Mouse (Mus musculus): ENCODE results near the gene Thap7. TPM values are rescaled to one million over a fixed set of nuclear protein-coding genes. Genes with fewer than 3 reads are reported as not detected.
A peak's percentile ranks its signal among the peaks of the same experiment; 100 is the strongest.
"Not testable (repeated sequence)": the region's sequence is repeated elsewhere in the genome, so short reads cannot be mapped to it uniquely, and the experiment has no call there.

Thap7 gene
- 40.7 and 44.1 TPM in 2 replicates for total RNA-seq (2021)
- long read RNA-seq, transcript Thap7-201 (5 exons, 1,248 nt): major isoform, 11 of 35 reads
- long read RNA-seq, partial matches to known transcripts: 5 of 35 reads
- long read RNA-seq, other reads (novel, unspliced or antisense): 6 of 35 reads

- DNase-seq: peak; percentile 98
Observed at GRCm38 (mm10) chr16:17530640-17531288, at the start of gene Thap7. Gene Thap7 (minus strand): TSS chr16:17531136.

- no peak for DNase-seq
Observed at GRCm38 (mm10) chr16:17576825-17577215, 45.9 kb upstream of the Thap7 start.

- peak; percentile 69 for DNase-seq
Observed at GRCm38 (mm10) chr16:17575870-17576824, 45.2 kb upstream of the Thap7 start.

GRCm38 (mm10) chr16:17566186-17566585 lies 35.2 kb upstream of the Thap7 start:
- DNase-seq: no peak

GRCm38 (mm10) chr16:17564771-17565170 lies 33.8 kb upstream of the Thap7 start:
- DNase-seq: no peak

GRCm38 (mm10) chr16:17564221-17564620 lies 33.3 kb upstream of the Thap7 start:
- no peak for DNase-seq

GRCm38 (mm10) chr16:17563580-17563979 lies 32.6 kb upstream of the Thap7 start:
- DNase-seq: no peak

- peak; percentile 31 for DNase-seq
Observed at GRCm38 (mm10) chr16:17561751-17562208, 30.8 kb upstream of the Thap7 start, which contains the start of gene P2rx6. Gene P2rx6 (plus strand): TSS chr16:17561885.

GRCm38 (mm10) chr16:17561128-17561750 lies 30.3 kb upstream of the Thap7 start, which contains the start of gene Lrrc74b:
Gene Lrrc74b (minus strand): TSS chr16:17561247.
- peak; percentile 60 for DNase-seq

GRCm38 (mm10) chr16:17559396-17560027 lies 28.6 kb upstream of the Thap7 start:
- DNase-seq: no peak

GRCm38 (mm10) chr16:17558811-17559210 lies 27.9 kb upstream of the Thap7 start:
- DNase-seq: no peak

GRCm38 (mm10) chr16:17557947-17558480 lies 27.1 kb upstream of the Thap7 start:
- peak; percentile 72 for DNase-seq

- DNase-seq: no peak
Observed at GRCm38 (mm10) chr16:17556907-17557306, 26.0 kb upstream of the Thap7 start.

- no peak for DNase-seq
Observed at GRCm38 (mm10) chr16:17556180-17556579, 25.2 kb upstream of the Thap7 start.

- DNase-seq: not testable (repeated sequence)
Observed at GRCm38 (mm10) chr16:17554702-17555101, 23.8 kb upstream of the Thap7 start.

GRCm38 (mm10) chr16:17553910-17554685 lies 23.2 kb upstream of the Thap7 start:
- DNase-seq: peak; percentile 19

- no peak for DNase-seq
Observed at GRCm38 (mm10) chr16:17552837-17553236, 21.9 kb upstream of the Thap7 start.

GRCm38 (mm10) chr16:17542632-17543031 lies 11.7 kb upstream of the Thap7 start:
- no peak for DNase-seq

GRCm38 (mm10) chr16:17536584-17536983 lies 5.6 kb upstream of the Thap7 start:
- DNase-seq: no peak

GRCm38 (mm10) chr16:17532676-17533329 lies 1.9 kb upstream of the Thap7 start:
- DNase-seq: no peak

All from adrenal gland, postnatal 25 days (tissue).